Mouse (Mus musculus): ENCODE results near the gene Eef1akmt2.

- TF ChIP-seq POLR2A (IDR thresholded peaks at IDR 0.05; ENCODE audit: borderline replicate concordance, control insufficient read depth, low read depth, low read length) (no peak), CTCF (IDR thresholded peaks at IDR 0.05; ENCODE audit: control insufficient read depth, insufficient read depth, low read length) (no peak)
Measured at GRCm38 (mm10) chr7:132803336-132803735, 49.1 kb downstream of the Eef1akmt2 start.
